Mouse (Mus musculus): ENCODE measurements around the gene Frmd4a. TPM values are rescaled to one million over a fixed set of nuclear protein-coding genes. Genes with fewer than 3 reads are reported as not detected.

Frmd4a gene
- polyA plus RNA-seq, 1 experiment, result 22.8 TPM

- H3K27ac ChIP-seq (ENCODE audit: control insufficient read depth, insufficient read depth, low read depth, low read length, poor library complexity), result no peak overlapping the region
- no peak overlapping the region for H3K4me3 ChIP-seq (replicated peaks; ENCODE audit: control insufficient read depth, low read depth, low read length)
- TF ChIP-seq CTCF (IDR thresholded peaks at IDR 0.05; ENCODE audit: control insufficient read depth, insufficient read depth, low read length) (no peak), POLR2A (IDR thresholded peaks at IDR 0.05; ENCODE audit: borderline replicate concordance, control insufficient read depth, low read depth, low read length) (no peak)
- H3K4me1 ChIP-seq (ENCODE audit: control insufficient read depth, insufficient read depth, low read length), result no peaks in the 10 kb centered on the region; the same call in 1 of the 2 replicates
- WGBS, result 70% methylated on average over 10 of the region's 10 CpGs
Observed at GRCm38 (mm10) chr2:4508959-4509615, 491.6 kb downstream of the Frmd4a start.

- WGBS, result 52% methylated on average over 5 of the region's 5 CpGs
- no peaks in the 10 kb centered on the region; the same call in 1 of the 2 replicates for H3K4me1 ChIP-seq (ENCODE audit: control insufficient read depth, insufficient read depth, low read length)
- no peak overlapping the region for H3K27ac ChIP-seq (ENCODE audit: control insufficient read depth, insufficient read depth, low read depth, low read length, poor library complexity)
- TF ChIP-seq POLR2A (IDR thresholded peaks at IDR 0.05; ENCODE audit: borderline replicate concordance, control insufficient read depth, low read depth, low read length) (no peak), CTCF (IDR thresholded peaks at IDR 0.05; ENCODE audit: control insufficient read depth, insufficient read depth, low read length) (no peak)
- no peak overlapping the region for H3K4me3 ChIP-seq (replicated peaks; ENCODE audit: control insufficient read depth, low read depth, low read length)
Observed at GRCm38 (mm10) chr2:4509739-4510138, 492.2 kb downstream of the Frmd4a start.

- Histone ChIP-seq H3K27ac (ENCODE audit: control insufficient read depth, insufficient read depth, low read depth, low read length, poor library complexity) (no peak overlapping the region), H3K4me3 (replicated peaks; ENCODE audit: control insufficient read depth, low read depth, low read length) (no peak overlapping the region), H3K4me1 (ENCODE audit: control insufficient read depth, insufficient read depth, low read length) (no peaks in the 10 kb centered on the region; the same call in 1 of the 2 replicates)
- TF ChIP-seq POLR2A (IDR thresholded peaks at IDR 0.05; ENCODE audit: borderline replicate concordance, control insufficient read depth, low read depth, low read length) (no peak), CTCF (IDR thresholded peaks at IDR 0.05; ENCODE audit: control insufficient read depth, insufficient read depth, low read length) (no peak)
- 73% methylated on average over 11 of the region's 11 CpGs for whole genome bisulfite sequencing
Observed at GRCm38 (mm10) chr2:4510208-4511079, 492.9 kb downstream of the Frmd4a start.

GRCm38 (mm10) chr2:4511080-4511386 lies 493.5 kb downstream of the Frmd4a start:
- TF ChIP-seq POLR2A (IDR thresholded peaks at IDR 0.05; ENCODE audit: borderline replicate concordance, control insufficient read depth, low read depth, low read length) (no peak), CTCF (IDR thresholded peaks at IDR 0.05; ENCODE audit: control insufficient read depth, insufficient read depth, low read length) (no peak)
- H3K4me1 ChIP-seq (ENCODE audit: control insufficient read depth, insufficient read depth, low read length), result no peaks in the 10 kb centered on the region; the same call in 1 of the 2 replicates
- 65% methylated on average over 2 of the region's 2 CpGs for WGBS
- H3K4me3 ChIP-seq (replicated peaks; ENCODE audit: control insufficient read depth, low read depth, low read length), result no peak overlapping the region
- H3K27ac ChIP-seq (ENCODE audit: control insufficient read depth, insufficient read depth, low read depth, low read length, poor library complexity), result no peak overlapping the region

- no peaks in the 10 kb centered on the region; the same call in 1 of the 2 replicates for H3K4me1 ChIP-seq (ENCODE audit: control insufficient read depth, insufficient read depth, low read length)
- TF ChIP-seq CTCF (IDR thresholded peaks at IDR 0.05; ENCODE audit: control insufficient read depth, insufficient read depth, low read length), result no peak
- no peak for TF ChIP-seq POLR2A (IDR thresholded peaks at IDR 0.05; ENCODE audit: borderline replicate concordance, control insufficient read depth, low read depth, low read length)
- no peak overlapping the region for H3K27ac ChIP-seq (ENCODE audit: control insufficient read depth, insufficient read depth, low read depth, low read length, poor library complexity)
- H3K4me3 ChIP-seq (replicated peaks; ENCODE audit: control insufficient read depth, low read depth, low read length), result no peak overlapping the region
- 84% methylated on average over 14 of the region's 14 CpGs for WGBS
Observed at GRCm38 (mm10) chr2:4512607-4513006, 495.1 kb downstream of the Frmd4a start.

GRCm38 (mm10) chr2:4515910-4516309 lies 498.4 kb downstream of the Frmd4a start:
- Histone ChIP-seq H3K27ac (ENCODE audit: control insufficient read depth, insufficient read depth, low read depth, low read length, poor library complexity) (no peak overlapping the region), H3K4me3 (replicated peaks; ENCODE audit: control insufficient read depth, low read depth, low read length) (no peak overlapping the region), H3K4me1 (ENCODE audit: control insufficient read depth, insufficient read depth, low read length) (no peaks in the 10 kb centered on the region)
- TF ChIP-seq CTCF (IDR thresholded peaks at IDR 0.05; ENCODE audit: control insufficient read depth, insufficient read depth, low read length) (no peak), POLR2A (IDR thresholded peaks at IDR 0.05; ENCODE audit: borderline replicate concordance, control insufficient read depth, low read depth, low read length) (no peak)
- 72% methylated on average over 3 of the region's 3 CpGs for WGBS

GRCm38 (mm10) chr2:4516819-4517552 lies 499.5 kb downstream of the Frmd4a start:
- TF ChIP-seq POLR2A (IDR thresholded peaks at IDR 0.05; ENCODE audit: borderline replicate concordance, control insufficient read depth, low read depth, low read length) (no peak), CTCF (IDR thresholded peaks at IDR 0.05; ENCODE audit: control insufficient read depth, insufficient read depth, low read length) (no peak)
- 59% methylated on average over 7 of the region's 7 CpGs for WGBS
- Histone ChIP-seq H3K4me3 (replicated peaks; ENCODE audit: control insufficient read depth, low read depth, low read length) (no peak overlapping the region), H3K4me1 (ENCODE audit: control insufficient read depth, insufficient read depth, low read length) (no peaks in the 10 kb centered on the region), H3K27ac (ENCODE audit: control insufficient read depth, insufficient read depth, low read depth, low read length, poor library complexity) (no peak overlapping the region)

Data from bone marrow, adult 2 months (tissue).